Mouse (Mus musculus) ES-CJ7 (cell line): ENCODE results near the gene Sgpp1.

Experiments
- DNase-seq: peaks from one replicate; pipeline ENCODE4 v3.0.0; 2011; ENCODE audit warnings: low read depth, low spot score

Sgpp1 gene

GRCm38 (mm10) chr12:75735246-75736200 lies at the start of gene Sgpp1:
TSS of gene Sgpp1 (minus strand) at chr12:75735729.
- peak; percentile 73 for DNase-seq

- DNase-seq: no peak
Measured at GRCm38 (mm10) chr12:75784271-75784751, 48.8 kb upstream of the Sgpp1 start.

GRCm38 (mm10) chr12:75781995-75782394 lies 46.5 kb upstream of the Sgpp1 start:
- DNase-seq: no peak

GRCm38 (mm10) chr12:75781445-75781844 lies 45.9 kb upstream of the Sgpp1 start:
- DNase-seq: no peak

GRCm38 (mm10) chr12:75772424-75773034 lies 37.0 kb upstream of the Sgpp1 start:
- peak; percentile 55 for DNase-seq

GRCm38 (mm10) chr12:75771410-75771809 lies 35.9 kb upstream of the Sgpp1 start:
- no peak for DNase-seq

- no peak for DNase-seq
Measured at GRCm38 (mm10) chr12:75766885-75767317, 31.4 kb upstream of the Sgpp1 start.

GRCm38 (mm10) chr12:75766395-75766794 lies 30.9 kb upstream of the Sgpp1 start:
- DNase-seq: no peak

GRCm38 (mm10) chr12:75765751-75766150 lies 30.2 kb upstream of the Sgpp1 start:
- no peak for DNase-seq

GRCm38 (mm10) chr12:75756387-75756786 lies 20.9 kb upstream of the Sgpp1 start:
- DNase-seq: no peak

- DNase-seq: no peak
Measured at GRCm38 (mm10) chr12:75753730-75754129, 18.2 kb upstream of the Sgpp1 start.

- DNase-seq: no peak
Measured at GRCm38 (mm10) chr12:75752077-75752476, 16.5 kb upstream of the Sgpp1 start.

- no peak for DNase-seq
Measured at GRCm38 (mm10) chr12:75748574-75748973, 13.0 kb upstream of the Sgpp1 start.

- no peak for DNase-seq
Measured at GRCm38 (mm10) chr12:75745697-75746290, 10.3 kb upstream of the Sgpp1 start.

- no peak for DNase-seq
Measured at GRCm38 (mm10) chr12:75742101-75742500, 6.6 kb upstream of the Sgpp1 start.

- no peak for DNase-seq
Measured at GRCm38 (mm10) chr12:75741273-75741672, 5.7 kb upstream of the Sgpp1 start.

- DNase-seq: no peak
Measured at GRCm38 (mm10) chr12:75740451-75740850, 4.9 kb upstream of the Sgpp1 start.

- no peak for DNase-seq
Measured at GRCm38 (mm10) chr12:75739611-75740010, 4.1 kb upstream of the Sgpp1 start.

- no peak for DNase-seq
Measured at GRCm38 (mm10) chr12:75736296-75736695, 767 bp upstream of the Sgpp1 start.

GRCm38 (mm10) chr12:75734891-75735245 lies 661 bp downstream of the Sgpp1 start:
- peak; percentile 15 for DNase-seq

- DNase-seq: no peak
Measured at GRCm38 (mm10) chr12:75734167-75734566, 1.4 kb downstream of the Sgpp1 start.

GRCm38 (mm10) chr12:75733331-75734070 lies 2.0 kb downstream of the Sgpp1 start:
- DNase-seq: no peak
